Mouse (Mus musculus) spleen, adult 10 weeks (tissue): ENCODE data around the gene Tcp11. TPM values are rescaled to one million over a fixed set of nuclear protein-coding genes. Genes with fewer than 3 reads are reported as not detected.

Source experiments
- polyA plus RNA-seq: library from polyadenylated mRNA; stranded (reverse); fragments of 350-450 nt; fragmentation: Illumina TruSeq; extraction: RNeasy Lipid Tissue Mini Kit (QIAGEN cat#74804); gene quantifications from one replicate; pipeline ENCODE4 v1.2.3, GENCODE M21; 2015; ENCODE audit warnings: low replicate concordance; ENCODE audit not compliant: insufficient read depth

Gene Tcp11
- polyA plus RNA-seq, result not detected

DNA sequence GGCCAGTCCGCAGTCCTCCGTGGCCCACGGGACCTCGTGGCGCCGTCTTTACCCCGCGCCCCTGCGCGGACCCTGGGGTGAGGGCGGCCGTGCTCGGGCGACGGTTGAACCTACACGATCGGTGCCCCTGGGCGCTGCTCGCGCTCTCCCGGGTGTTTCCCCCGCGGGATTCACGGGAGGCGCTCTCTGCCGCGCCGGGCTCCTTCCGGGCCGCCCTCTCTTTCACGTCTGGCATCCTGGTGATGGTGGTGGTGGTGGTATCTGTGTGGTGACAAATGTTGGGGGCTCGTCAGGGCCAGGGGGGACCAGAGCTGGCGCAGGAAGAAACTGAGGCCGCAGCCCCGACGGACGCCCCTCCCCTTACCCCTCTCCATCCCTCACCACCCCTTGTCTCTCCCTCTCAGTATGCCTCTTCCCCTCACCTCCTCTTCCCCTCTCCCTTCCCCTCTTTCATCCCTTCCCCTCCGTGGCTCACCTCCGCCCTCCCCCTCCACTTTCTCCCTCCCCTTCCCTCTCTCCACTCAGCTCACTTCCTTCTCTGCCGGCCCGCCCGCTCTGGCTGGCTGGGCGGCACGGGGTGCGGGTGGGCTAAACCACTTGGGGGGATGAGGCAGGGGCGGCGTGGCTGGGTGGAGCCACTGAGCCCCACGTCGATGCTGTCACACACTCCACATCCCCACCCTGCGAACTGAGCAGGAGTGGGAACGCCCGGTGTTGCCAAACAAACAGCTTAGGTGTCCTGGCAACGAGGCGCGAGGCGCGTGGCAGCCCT lies at the start of gene Tcp11:
Gene Tcp11, minus strand, starts transcription at position 595 of the 772 bp plus-strand sequence.

Other genes starting within 250 kb of the Tcp11 start
- gene Snrpc, start 242.5 kb downstream of the Tcp11 start, polyA plus RNA-seq, result 59.0 TPM
- gene Uhrf1bp1, start 224.2 kb downstream of the Tcp11 start, polyA plus RNA-seq, result 3.2 TPM
- 7.5 TPM for gene Anks1, start 171.3 kb downstream of the Tcp11 start, polyA plus RNA-seq
- 52.1 TPM for gene Taf11, start 170.8 kb downstream of the Tcp11 start, polyA plus RNA-seq
- gene Scube3, start 61.5 kb upstream of the Tcp11 start, polyA plus RNA-seq, result 1.6 TPM
- 4.2 TPM for gene Zfp523, start 96.5 kb upstream of the Tcp11 start, polyA plus RNA-seq
- gene Def6, start 127.1 kb upstream of the Tcp11 start, polyA plus RNA-seq, result 35.1 TPM
- 4.3 TPM for gene Ppard, start 152.1 kb upstream of the Tcp11 start, polyA plus RNA-seq
- gene Fance, start 232.9 kb upstream of the Tcp11 start, polyA plus RNA-seq, result 7.9 TPM
- gene Rpl10a, start 247.8 kb upstream of the Tcp11 start, polyA plus RNA-seq, result 1,390 TPM